Mouse (Mus musculus) C2C12 (cell line): ENCODE data around the gene Pgm5. TPM values are rescaled to one million over a fixed set of nuclear protein-coding genes. Genes with fewer than 3 reads are reported as not detected.

Source experiments
- H3K27me3 ChIP-seq: one replicate; pipeline ENCODE4 v1.6.1; 2011; ENCODE audit not compliant: control insufficient read depth, insufficient read depth, insufficient read length
- H3K36me3 ChIP-seq: one replicate; pipeline ENCODE4 v1.6.1; 2011; ENCODE audit not compliant: control insufficient read depth, insufficient read depth
- H3K4me3 ChIP-seq: one replicate; pipeline ENCODE4 v1.5.1; 2011; ENCODE audit warnings: mild to moderate bottlenecking, control low read depth; ENCODE audit not compliant: poor library complexity, insufficient read depth, severe bottlenecking
- H3K79me2 ChIP-seq: one replicate; pipeline ENCODE4 v1.6.1; 2011; ENCODE audit not compliant: control insufficient read depth, insufficient read depth
- H3K79me3 ChIP-seq: one replicate; pipeline ENCODE4 v1.6.1; 2011; ENCODE audit warnings: low read depth, control low read depth
- H3ac ChIP-seq: one replicate; pipeline ENCODE3; 2011; ENCODE audit warnings: low read depth; ENCODE audit not compliant: control insufficient read depth, insufficient read length
- CEBPB ChIP-seq: IDR thresholded peaks from one replicate; pipeline ENCODE4 v1.6.1; 2011; ENCODE audit warnings: low read depth, mild to moderate bottlenecking, control low read depth, moderate library complexity
- CTCF ChIP-seq: IDR thresholded peaks from one replicate; pipeline ENCODE4 v1.5.1; 2011; ENCODE audit not compliant: control insufficient read depth, insufficient read depth, insufficient read length
- FOSL1 ChIP-seq: IDR thresholded peaks from one replicate; pipeline ENCODE4 v1.8.0; 2011; ENCODE audit warnings: mild to moderate bottlenecking, low read length; ENCODE audit not compliant: poor library complexity, insufficient read depth, severe bottlenecking
- MAX ChIP-seq: IDR thresholded peaks from one replicate; pipeline ENCODE4 v1.6.1; 2011; ENCODE audit warnings: mild to moderate bottlenecking, control low read depth
- MYOD1 ChIP-seq: IDR thresholded peaks from one replicate; pipeline ENCODE4 v1.6.1; 2011; ENCODE audit warnings: low read depth; ENCODE audit not compliant: control insufficient read depth, insufficient read length
- MYOG ChIP-seq: IDR thresholded peaks from one replicate; pipeline ENCODE4 v1.6.1; 2011; ENCODE audit not compliant: control insufficient read depth, insufficient read length; ENCODE audit errors: extremely low read depth
- USF1 ChIP-seq: IDR thresholded peaks from one replicate; pipeline ENCODE4 v1.6.1; 2011; ENCODE audit warnings: low read depth, mild to moderate bottlenecking, control low read depth, moderate library complexity
- polyA plus RNA-seq: library from polyadenylated mRNA; unstranded; fragments of >200 nt; fragmentation: generic; extraction: Trizol; gene quantifications from one replicate; pipeline ENCODE4 v1.2.1, GENCODE M21; 2012; ENCODE audit warnings: missing spikeins

Pgm5 gene
- polyA plus RNA-seq, 1 experiment = 0.05 TPM

- Histone ChIP-seq H3K79me2 (no peaks in the 10 kb centered on the region), H3K4me3 (no peak overlapping the region), H3ac (no peak overlapping the region), H3K79me3 (no peaks in the 10 kb centered on the region), H3K27me3 (no peaks in the 10 kb centered on the region), H3K36me3 (no peaks in the 10 kb centered on the region)
- TF ChIP-seq FOSL1 (no peak), USF1 (no peak), MYOG (no peak), CEBPB (no peak), CTCF (no peak), MAX (no peak), MYOD1 (no peak)
Measured at GRCm38 (mm10) chr19:24812106-24812810, 49.4 kb downstream of the Pgm5 start.

- Histone ChIP-seq H3ac (no peak overlapping the region), H3K79me3 (no peaks in the 10 kb centered on the region), H3K27me3 (no peaks in the 10 kb centered on the region), H3K79me2 (no peaks in the 10 kb centered on the region), H3K36me3 (no peaks in the 10 kb centered on the region), H3K4me3 (no peak overlapping the region)
- TF ChIP-seq MAX (no peak), MYOG (no peak), MYOD1 (no peak), USF1 (no peak), FOSL1 (no peak), CTCF (no peak)
Measured at GRCm38 (mm10) chr19:24811451-24811850, 50.2 kb downstream of the Pgm5 start.

GRCm38 (mm10) chr19:24806013-24806412 is 55.6 kb downstream of the Pgm5 start:
- Histone ChIP-seq H3K36me3 (no peaks in the 10 kb centered on the region), H3K4me3 (no peak overlapping the region), H3K79me3 (no peaks in the 10 kb centered on the region), H3ac (no peak overlapping the region), H3K27me3 (no peaks in the 10 kb centered on the region), H3K79me2 (no peaks in the 10 kb centered on the region)
- no peak for TF ChIP-seq MYOD1
- TF ChIP-seq CTCF = no peak
- TF ChIP-seq MAX = no peak
- no peak for TF ChIP-seq CEBPB
- no peak for TF ChIP-seq USF1
- no peak for TF ChIP-seq FOSL1
- no peak for TF ChIP-seq MYOG

- TF ChIP-seq CEBPB (no peak), MYOD1 (no peak), FOSL1 (no peak), MYOG (no peak), CTCF (no peak), USF1 (no peak), MAX (no peak)
- Histone ChIP-seq H3ac (no peak overlapping the region), H3K79me3 (no peaks in the 10 kb centered on the region), H3K4me3 (no peak overlapping the region), H3K79me2 (no peaks in the 10 kb centered on the region), H3K27me3 (peaks cover 6% of the 10 kb centered on the region), H3K36me3 (no peaks in the 10 kb centered on the region)
Measured at GRCm38 (mm10) chr19:24797606-24798005, 64.0 kb downstream of the Pgm5 start.

- Histone ChIP-seq H3K79me3 (no peaks in the 10 kb centered on the region), H3K36me3 (no peaks in the 10 kb centered on the region), H3K79me2 (no peaks in the 10 kb centered on the region), H3ac (no peak overlapping the region), H3K27me3 (peaks cover 6% of the 10 kb centered on the region), H3K4me3 (no peak overlapping the region)
- no peak for TF ChIP-seq USF1
- TF ChIP-seq MYOG = no peak
- TF ChIP-seq FOSL1 = no peak
- no peak for TF ChIP-seq CEBPB
- no peak for TF ChIP-seq CTCF
Measured at GRCm38 (mm10) chr19:24794350-24794749, 67.3 kb downstream of the Pgm5 start.
